Mouse (Mus musculus): ENCODE measurements around the gene Kcna7. TPM values are rescaled to one million over a fixed set of nuclear protein-coding genes. Genes with fewer than 3 reads are reported as not detected.
A peak's percentile ranks its signal among the peaks of the same experiment; 100 is the strongest.

Gene Kcna7
- total and polyA plus RNA-seq, 2 experiments from 2014 or later, result 0.52 TPM; not detected in 1

- peak overlapping the region; percentile 50 for H3K4me3 ChIP-seq (ENCODE audit: low read length)
- DNase-seq (ENCODE audit: low spot score), result peak; percentile 91
- no peaks in the 10 kb centered on the region for H3K9me3 ChIP-seq (ENCODE audit: low read length)
- H3K27ac ChIP-seq, result peak overlapping the region; percentile 94
- TF ChIP-seq CTCF (IDR thresholded peaks at IDR 0.05; ENCODE audit: low read depth), result no peak
- no peaks in the 10 kb centered on the region for H3K27me3 ChIP-seq (ENCODE audit: insufficient read depth, low read length)
- H3K36me3 ChIP-seq (ENCODE audit: insufficient read depth, low read length), result peaks cover 21% of the 10 kb centered on the region
- peaks cover 18% of the 10 kb centered on the region for H3K4me1 ChIP-seq (ENCODE audit: insufficient read depth, low read length)
- H3K4me2 ChIP-seq (ENCODE audit: low read depth, low read length), result peak overlapping the region; percentile 62
- H3K9ac ChIP-seq (replicated peaks; ENCODE audit: low read length), result peak overlapping the region; percentile 67
- ATAC-seq, result peak; percentile 72
- under 1% methylated on average over 38 of the region's 43 CpGs for WGBS
These were observed 53.5 kb downstream of the Kcna7 start for GRCm38 (mm10) chr7:45458748-45459563.

Small RNA genes lying within 50 kb of the gene (microRNA-seq; reads per million reads assigned to microRNA genes)
- 0.35 to 0.36 reads per million in 2 experiments for gene Gm22133

Other genes starting within 250 kb of the Kcna7 start
Only the 30 nearest of the 33 such genes appear.
- not detected in 2 replicates for gene Pth2, start 224.7 kb upstream of the Kcna7 start, total RNA-seq (2014; rRNA removed)
- gene Pth2, start 224.7 kb upstream of the Kcna7 start, polyA plus RNA-seq (2015; fragmentation: Nextera tagmentation; extraction: Ambion mirVana), result 1.1 and 2.1 TPM in 2 replicates
- gene Ccdc155, start 200.8 kb upstream of the Kcna7 start, total RNA-seq (2014; rRNA removed), result 0.10 TPM in 1 of 2 replicates, not detected in the other
- 0.46 and 0.55 TPM in 2 replicates for gene Ccdc155, start 200.8 kb upstream of the Kcna7 start, polyA plus RNA-seq (2015; fragmentation: Nextera tagmentation; extraction: Ambion mirVana)
- 15.7 and 18.3 TPM in 2 replicates for gene Dkkl1, start 193.5 kb upstream of the Kcna7 start, total RNA-seq (2014; rRNA removed)
- gene Dkkl1, start 193.5 kb upstream of the Kcna7 start, polyA plus RNA-seq (2015; fragmentation: Nextera tagmentation; extraction: Ambion mirVana), result 24.0 and 25.4 TPM in 2 replicates
- gene Tead2, start 189.9 kb upstream of the Kcna7 start, total RNA-seq (2014; rRNA removed), result 58.0 and 73.6 TPM in 2 replicates
- 36.0 and 37.3 TPM in 2 replicates for gene Tead2, start 189.9 kb upstream of the Kcna7 start, polyA plus RNA-seq (2015; fragmentation: Nextera tagmentation; extraction: Ambion mirVana)
- 0.40 and 1.0 TPM in 2 replicates for gene Cd37, start 166.5 kb upstream of the Kcna7 start, total RNA-seq (2014; rRNA removed)
- 2.2 and 2.4 TPM in 2 replicates for gene Cd37, start 166.5 kb upstream of the Kcna7 start, polyA plus RNA-seq (2015; fragmentation: Nextera tagmentation; extraction: Ambion mirVana)
- 1.3 and 1.8 TPM in 2 replicates for gene Slc6a16, start 164.6 kb upstream of the Kcna7 start, total RNA-seq (2014; rRNA removed)
- gene Slc6a16, start 164.6 kb upstream of the Kcna7 start, polyA plus RNA-seq (2015; fragmentation: Nextera tagmentation; extraction: Ambion mirVana), result 2.0 and 2.1 TPM in 2 replicates
- gene Slc6a21, start 128.1 kb upstream of the Kcna7 start, total RNA-seq (2014; rRNA removed), result not detected in 2 replicates
- gene Slc6a21, start 128.1 kb upstream of the Kcna7 start, polyA plus RNA-seq (2015; fragmentation: Nextera tagmentation; extraction: Ambion mirVana), result not detected in 2 replicates
- 29.5 and 35.7 TPM in 2 replicates for gene Trpm4, start 71.9 kb upstream of the Kcna7 start, total RNA-seq (2014; rRNA removed)
- gene Trpm4, start 71.9 kb upstream of the Kcna7 start, polyA plus RNA-seq (2015; fragmentation: Nextera tagmentation; extraction: Ambion mirVana), result 11.2 and 13.0 TPM in 2 replicates
- gene Hrc, start 70.4 kb upstream of the Kcna7 start, total RNA-seq (2014; rRNA removed), result 0.26 and 0.72 TPM in 2 replicates
- 0.16 and 0.34 TPM in 2 replicates for gene Hrc, start 70.4 kb upstream of the Kcna7 start, polyA plus RNA-seq (2015; fragmentation: Nextera tagmentation; extraction: Ambion mirVana)
- gene Ppfia3, start 38.6 kb upstream of the Kcna7 start, total RNA-seq (2014; rRNA removed), result 91.9 and 107 TPM in 2 replicates
- 25.5 and 26.7 TPM in 2 replicates for gene Ppfia3, start 38.6 kb upstream of the Kcna7 start, polyA plus RNA-seq (2015; fragmentation: Nextera tagmentation; extraction: Ambion mirVana)
- 87.4 and 94.2 TPM in 2 replicates for gene Lin7b, start 35.1 kb upstream of the Kcna7 start, total RNA-seq (2014; rRNA removed)
- gene Lin7b, start 35.1 kb upstream of the Kcna7 start, polyA plus RNA-seq (2015; fragmentation: Nextera tagmentation; extraction: Ambion mirVana), result 69.3 and 76.1 TPM in 2 replicates
- gene Snrnp70, start 9.9 kb upstream of the Kcna7 start, total RNA-seq (2014; rRNA removed), result 228 and 240 TPM in 2 replicates
- gene Snrnp70, start 9.9 kb upstream of the Kcna7 start, polyA plus RNA-seq (2015; fragmentation: Nextera tagmentation; extraction: Ambion mirVana), result 143 and 145 TPM in 2 replicates
- 0.16 TPM in 1 of 2 replicates, not detected in the other for gene Ntf5, start 8.0 kb downstream of the Kcna7 start, total RNA-seq (2014; rRNA removed)
- 0.14 and 0.16 TPM in 2 replicates for gene Ntf5, start 8.0 kb downstream of the Kcna7 start, polyA plus RNA-seq (2015; fragmentation: Nextera tagmentation; extraction: Ambion mirVana)
- gene Lhb, start 15.2 kb downstream of the Kcna7 start, total RNA-seq (2014; rRNA removed), result 1.3 TPM in 1 of 2 replicates, not detected in the other
- gene Lhb, start 15.2 kb downstream of the Kcna7 start, polyA plus RNA-seq (2015; fragmentation: Nextera tagmentation; extraction: Ambion mirVana), result 0.60 and 0.74 TPM in 2 replicates
- gene Gys1, start 29.2 kb downstream of the Kcna7 start, total RNA-seq (2014; rRNA removed), result 21.1 and 22.4 TPM in 2 replicates
- gene Gys1, start 29.2 kb downstream of the Kcna7 start, polyA plus RNA-seq (2015; fragmentation: Nextera tagmentation; extraction: Ambion mirVana), result 16.1 and 16.4 TPM in 2 replicates
- gene Ruvbl2, start 32.4 kb downstream of the Kcna7 start, total RNA-seq (2014; rRNA removed), result 147 and 161 TPM in 2 replicates
- gene Ruvbl2, start 32.4 kb downstream of the Kcna7 start, polyA plus RNA-seq (2015; fragmentation: Nextera tagmentation; extraction: Ambion mirVana), result 82.9 and 88.9 TPM in 2 replicates
- gene Ftl1, start 54.2 kb downstream of the Kcna7 start, total RNA-seq (2014; rRNA removed), result 2,068 and 2,255 TPM in 2 replicates
- gene Ftl1, start 54.2 kb downstream of the Kcna7 start, polyA plus RNA-seq (2015; fragmentation: Nextera tagmentation; extraction: Ambion mirVana), result 4,654 and 4,668 TPM in 2 replicates
- gene Bax, start 61.2 kb downstream of the Kcna7 start, total RNA-seq (2014; rRNA removed), result 117 and 131 TPM in 2 replicates
- 253 and 264 TPM in 2 replicates for gene Bax, start 61.2 kb downstream of the Kcna7 start, polyA plus RNA-seq (2015; fragmentation: Nextera tagmentation; extraction: Ambion mirVana)
- gene Tulp2, start 76.2 kb downstream of the Kcna7 start, total RNA-seq (2014; rRNA removed), result 0.21 TPM in 1 of 2 replicates, not detected in the other
- 0.21 and 0.57 TPM in 2 replicates for gene Tulp2, start 76.2 kb downstream of the Kcna7 start, polyA plus RNA-seq (2015; fragmentation: Nextera tagmentation; extraction: Ambion mirVana)
- not detected in 2 replicates for gene Gm45808, start 81.2 kb downstream of the Kcna7 start, total RNA-seq (2014; rRNA removed)
- gene Gm45808, start 81.2 kb downstream of the Kcna7 start, polyA plus RNA-seq (2015; fragmentation: Nextera tagmentation; extraction: Ambion mirVana), result not detected in 2 replicates
- 4.3 and 4.7 TPM in 2 replicates for gene Dhdh, start 83.2 kb downstream of the Kcna7 start, total RNA-seq (2014; rRNA removed)
- 5.9 and 6.2 TPM in 2 replicates for gene Dhdh, start 83.2 kb downstream of the Kcna7 start, polyA plus RNA-seq (2015; fragmentation: Nextera tagmentation; extraction: Ambion mirVana)
- gene Nucb1, start 104.8 kb downstream of the Kcna7 start, total RNA-seq (2014; rRNA removed), result 91.6 and 93.7 TPM in 2 replicates
- 133 and 144 TPM in 2 replicates for gene Nucb1, start 104.8 kb downstream of the Kcna7 start, polyA plus RNA-seq (2015; fragmentation: Nextera tagmentation; extraction: Ambion mirVana)
- gene Ppp1r15a, start 120.6 kb downstream of the Kcna7 start, total RNA-seq (2014; rRNA removed), result 19.2 and 19.8 TPM in 2 replicates
- gene Ppp1r15a, start 120.6 kb downstream of the Kcna7 start, polyA plus RNA-seq (2015; fragmentation: Nextera tagmentation; extraction: Ambion mirVana), result 21.6 and 25.4 TPM in 2 replicates
- gene Plekha4, start 120.7 kb downstream of the Kcna7 start, total RNA-seq (2014; rRNA removed), result 2.4 and 2.8 TPM in 2 replicates
- 2.1 and 2.2 TPM in 2 replicates for gene Plekha4, start 120.7 kb downstream of the Kcna7 start, polyA plus RNA-seq (2015; fragmentation: Nextera tagmentation; extraction: Ambion mirVana)
- 0.68 TPM in 1 of 2 replicates, not detected in the other for gene Hsd17b14, start 149.2 kb downstream of the Kcna7 start, total RNA-seq (2014; rRNA removed)
- gene Hsd17b14, start 149.2 kb downstream of the Kcna7 start, polyA plus RNA-seq (2015; fragmentation: Nextera tagmentation; extraction: Ambion mirVana), result 0.54 and 0.89 TPM in 2 replicates
- gene Bcat2, start 164.5 kb downstream of the Kcna7 start, total RNA-seq (2014; rRNA removed), result 11.1 and 17.8 TPM in 2 replicates
- 19.0 and 19.6 TPM in 2 replicates for gene Bcat2, start 164.5 kb downstream of the Kcna7 start, polyA plus RNA-seq (2015; fragmentation: Nextera tagmentation; extraction: Ambion mirVana)
- gene Fgf21, start 209.8 kb downstream of the Kcna7 start, total RNA-seq (2014; rRNA removed), result not detected in 2 replicates
- not detected in 2 replicates for gene Fgf21, start 209.8 kb downstream of the Kcna7 start, polyA plus RNA-seq (2015; fragmentation: Nextera tagmentation; extraction: Ambion mirVana)
- gene Fut1, start 211.6 kb downstream of the Kcna7 start, total RNA-seq (2014; rRNA removed), result 0.18 TPM in 1 of 2 replicates, not detected in the other
- not detected in 2 replicates for gene Fut1, start 211.6 kb downstream of the Kcna7 start, polyA plus RNA-seq (2015; fragmentation: Nextera tagmentation; extraction: Ambion mirVana)
- 0.10 and 0.54 TPM in 2 replicates for gene Izumo1, start 216.2 kb downstream of the Kcna7 start, total RNA-seq (2014; rRNA removed)
- 0.10 TPM in 1 of 2 replicates, not detected in the other for gene Izumo1, start 216.2 kb downstream of the Kcna7 start, polyA plus RNA-seq (2015; fragmentation: Nextera tagmentation; extraction: Ambion mirVana)
- gene Rasip1, start 221.8 kb downstream of the Kcna7 start, total RNA-seq (2014; rRNA removed), result 36.4 and 39.8 TPM in 2 replicates
- 18.7 TPM in 2 replicates for gene Rasip1, start 221.8 kb downstream of the Kcna7 start, polyA plus RNA-seq (2015; fragmentation: Nextera tagmentation; extraction: Ambion mirVana)

All from hindbrain, postnatal 0 days (tissue).